Mouse (Mus musculus): ENCODE results near the gene Stub1.

DNA sequence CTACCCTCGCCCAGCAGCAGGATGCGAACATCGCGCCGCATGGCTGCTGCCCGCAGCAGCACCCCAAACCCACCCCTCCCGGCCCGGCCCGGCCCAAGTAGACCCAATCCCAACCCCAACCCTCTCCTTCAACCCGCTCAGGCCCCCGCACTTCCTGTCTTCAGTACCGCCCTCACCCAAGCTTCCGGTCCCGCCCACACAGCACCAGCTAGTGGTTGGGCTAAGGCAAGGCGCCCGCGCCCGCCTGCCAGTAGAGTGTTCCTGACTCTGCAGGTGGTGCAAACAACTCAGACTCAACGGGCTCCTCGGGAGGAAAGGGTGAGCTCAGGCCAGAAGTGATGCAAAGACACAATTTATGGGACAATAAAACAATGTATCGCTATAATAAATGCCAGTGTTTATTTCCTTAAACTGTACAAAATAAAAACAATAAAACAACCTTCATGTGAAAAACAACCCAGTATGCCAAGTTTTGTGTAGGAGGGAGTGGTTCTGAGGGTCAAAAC is 11.2 kb upstream of the Stub1 start, which contains the start of gene Rhot2:
- TF ChIP-seq CTCF (conservative IDR thresholded peaks at IDR 0.05; ENCODE audit: low read length) (no peak; the same call in 1 of the 2 replicates), NANOG (IDR thresholded peaks at IDR 0.05; ENCODE audit: borderline replicate concordance, low read length) (no peak), POU5F1 (IDR thresholded peaks at IDR 0.05; ENCODE audit: borderline replicate concordance, low read length) (no peak)
